Mouse (Mus musculus): ENCODE results near the gene Gins1.
"Not testable (repeated sequence)": the region's sequence is repeated elsewhere in the genome, so short reads cannot be mapped to it uniquely, and the experiment has no call there.

The Gins1 gene

GRCm38 (mm10) chr2:150904936-150905450, at the start of gene Gins1:
TSS of gene Gins1 (plus strand) at chr2:150905400.
- no peak for DNase-seq (ENCODE audit: low read depth, low spot score)

GRCm38 (mm10) chr2:150858724-150859487, 46.3 kb upstream of the Gins1 start:
- DNase-seq (ENCODE audit: low read depth, low spot score): no peak

- no peak for DNase-seq (ENCODE audit: low read depth, low spot score)
These were observed 45.3 kb upstream of the Gins1 start for GRCm38 (mm10) chr2:150859709-150860470.

- DNase-seq (ENCODE audit: low read depth, low spot score): no peak
These were observed 44.1 kb upstream of the Gins1 start for GRCm38 (mm10) chr2:150861128-150861527.

GRCm38 (mm10) chr2:150867021-150867420, 38.2 kb upstream of the Gins1 start:
- no peak for DNase-seq (ENCODE audit: low read depth, low spot score)

- DNase-seq (ENCODE audit: low read depth, low spot score): no peak
These were observed 35.8 kb upstream of the Gins1 start for GRCm38 (mm10) chr2:150869446-150869845.

- DNase-seq (ENCODE audit: low read depth, low spot score): no peak
These were observed 30.7 kb upstream of the Gins1 start for GRCm38 (mm10) chr2:150874508-150874907.

GRCm38 (mm10) chr2:150875226-150875625, 30.0 kb upstream of the Gins1 start:
- DNase-seq (ENCODE audit: low read depth, low spot score): no peak

- no peak for DNase-seq (ENCODE audit: low read depth, low spot score)
These were observed 27.6 kb upstream of the Gins1 start for GRCm38 (mm10) chr2:150877561-150877960.

- DNase-seq (ENCODE audit: low read depth, low spot score): no peak
These were observed 21.0 kb upstream of the Gins1 start for GRCm38 (mm10) chr2:150884075-150884778.

- no peak for DNase-seq (ENCODE audit: low read depth, low spot score)
These were observed 20.5 kb upstream of the Gins1 start for GRCm38 (mm10) chr2:150884779-150885110.

- DNase-seq (ENCODE audit: low read depth, low spot score): no peak
These were observed 19.4 kb upstream of the Gins1 start for GRCm38 (mm10) chr2:150885814-150886213.

GRCm38 (mm10) chr2:150886315-150886714, 18.9 kb upstream of the Gins1 start:
- DNase-seq (ENCODE audit: low read depth, low spot score): no peak

GRCm38 (mm10) chr2:150887370-150887769, 17.8 kb upstream of the Gins1 start:
- DNase-seq (ENCODE audit: low read depth, low spot score): no peak

- no peak for DNase-seq (ENCODE audit: low read depth, low spot score)
These were observed 10.5 kb upstream of the Gins1 start for GRCm38 (mm10) chr2:150894617-150895267.

GRCm38 (mm10) chr2:150895691-150896252, 9.4 kb upstream of the Gins1 start:
- DNase-seq (ENCODE audit: low read depth, low spot score): no peak

- no peak for DNase-seq (ENCODE audit: low read depth, low spot score)
These were observed 4.9 kb upstream of the Gins1 start for GRCm38 (mm10) chr2:150900341-150900740.

- DNase-seq (ENCODE audit: low read depth, low spot score): no peak
These were observed 2.9 kb upstream of the Gins1 start for GRCm38 (mm10) chr2:150902347-150902746.

- DNase-seq (ENCODE audit: low read depth, low spot score): peak; percentile 96
These were observed 796 bp upstream of the Gins1 start, which contains the start of gene Abhd12 for GRCm38 (mm10) chr2:150904272-150904935. TSS of gene Abhd12 (minus strand) at chr2:150904741.

GRCm38 (mm10) chr2:150908881-150909280, 3.7 kb downstream of the Gins1 start:
- not testable (repeated sequence) for DNase-seq (ENCODE audit: low read depth, low spot score)
